Mouse (Mus musculus) heart, embryonic 14.5 days (tissue): ENCODE results near the gene Lamc3. TPM values are rescaled to one million over a fixed set of nuclear protein-coding genes. Genes with fewer than 3 reads are reported as not detected.

ENCODE experiments used
- ATAC-seq: fragments of 200-750 bp; cut with Nextera tagmentation; 2 replicates; pipeline ENCODE4 v1.8.0; 2017; ENCODE audit warnings: low read depth, moderate TSS enrichment; ENCODE audit not compliant: insufficient number of reproducible peaks, insufficient read depth, low FRiP score
- H3K27ac ChIP-seq, 2 experiments: fragments of 200-500 bp in 1 of 2; fragments of 300-500 bp in 1 of 2; sonication (generic) in 1 of 2; replicated peaks in 1 of 2; 2 replicates each; pipeline ENCODE4 v1.5.1; 2012 to 2014; ENCODE audit warnings: low read depth in 2 of 2, low read length in 2 of 2, control low read depth in 1 of 2, mild to moderate bottlenecking in 1 of 2, mixed read lengths in 1 of 2; ENCODE audit not compliant: control insufficient read depth in 1 of 2, insufficient read depth in 1 of 2
- H3K27me3 ChIP-seq: fragments of 300-500 bp; sonication (generic); 2 replicates; pipeline ENCODE4 v1.6.1; 2014; ENCODE audit warnings: mild to moderate bottlenecking, low read length, control low read depth; ENCODE audit not compliant: control insufficient read depth, insufficient read depth
- H3K36me3 ChIP-seq: fragments of 300-500 bp; sonication (generic); 2 replicates; pipeline ENCODE4 v1.6.1; 2014; ENCODE audit warnings: mild to moderate bottlenecking, control low read depth, low read length, mixed read lengths; ENCODE audit not compliant: control insufficient read depth, insufficient read depth
- H3K4me1 ChIP-seq, 2 experiments: fragments of 200-500 bp in 1 of 2; fragments of 300-500 bp in 1 of 2; sonication (generic) in 1 of 2; 2 replicates each; pipeline ENCODE4 v1.6.1; 2012 to 2014; ENCODE audit warnings: low read length in 2 of 2, control low read depth in 1 of 2, mixed read lengths in 1 of 2; ENCODE audit not compliant: control insufficient read depth in 2 of 2, insufficient read depth in 2 of 2
- H3K4me2 ChIP-seq: fragments of 300-500 bp; sonication (generic); 2 replicates; pipeline ENCODE4 v1.6.1; 2014; ENCODE audit warnings: mild to moderate bottlenecking, low read length
- H3K4me3 ChIP-seq, 2 experiments: fragments of 200-500 bp in 1 of 2; fragments of 300-500 bp in 1 of 2; sonication (generic) in 1 of 2; 2 replicates each; pipeline ENCODE4 v1.5.1; 2012 to 2014; ENCODE audit warnings: low read length in 2 of 2, mild to moderate bottlenecking in 2 of 2, control low read depth in 1 of 2, low read depth in 1 of 2, moderate library complexity in 1 of 2; ENCODE audit not compliant: control insufficient read depth in 1 of 2, insufficient read depth in 1 of 2
- H3K9ac ChIP-seq: fragments of 300-500 bp; sonication (generic); 2 replicates; pipeline ENCODE4 v1.6.1; 2014; ENCODE audit warnings: mild to moderate bottlenecking, low read length
- H3K9me3 ChIP-seq: fragments of 300-500 bp; sonication (generic); 2 replicates; pipeline ENCODE4 v1.6.1; 2016; ENCODE audit warnings: low read length, control low read depth; ENCODE audit not compliant: control insufficient read depth
- WGBS: fragments of 180-500 bp; shearing (Covaris S2); extraction: QIAGEN DNeasy Blood & Tissue Kit; methylation state at CpG from one replicate; pipeline ENCODE4 v1.1.7; 2014; 5-methylcytosine and 5-hydroxymethylcytosine counted together
- polyA plus RNA-seq: library from polyadenylated mRNA; unstranded; fragments of >200 nt; fragmentation: Nextera tagmentation; extraction: Ambion mirVana; gene quantifications from 2 replicates; pipeline ENCODE4 v1.2.1, GENCODE M21; 2014

Gene Lamc3
- polyA plus RNA-seq, 1 experiment from 2014 or later = 0.24 TPM

DNA sequence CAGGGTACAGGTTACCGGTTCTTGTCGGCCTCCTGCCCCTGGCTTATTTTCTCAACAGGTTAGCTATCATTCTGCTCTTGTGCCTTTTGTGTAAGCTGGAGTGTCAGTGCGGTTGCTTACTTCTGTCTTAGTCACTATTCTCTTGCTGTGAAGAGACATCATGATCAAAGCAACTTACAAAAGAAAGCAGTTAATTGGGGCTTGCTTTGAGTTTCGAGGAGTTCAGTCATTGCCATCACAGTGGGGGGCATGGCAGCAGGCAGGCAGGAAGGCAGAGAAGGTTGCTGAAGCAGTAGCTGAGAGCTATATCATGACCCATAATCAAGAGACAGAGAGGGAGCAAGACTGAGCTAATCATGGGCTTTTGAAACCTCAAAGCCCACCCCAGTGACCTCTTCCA lies 47.5 kb downstream of the Lamc3 start:
- Histone ChIP-seq H3K36me3 (no peaks in the 10 kb centered on the region), H3K9ac (no peak overlapping the region), H3K27ac (no peak overlapping the region), H3K4me2 (no peak overlapping the region), H3K4me3 (no peak overlapping the region), H3K9me3 (no peaks in the 10 kb centered on the region), H3K4me1 (peaks cover 2 to 3% of the 10 kb centered on the region in 2 experiments; a peak in 1 of 4 replicates), H3K27me3 (no peaks in the 10 kb centered on the region)
- WGBS = 50% methylated on average over 4 of the region's 4 CpGs
- ATAC-seq = no peak

DNA sequence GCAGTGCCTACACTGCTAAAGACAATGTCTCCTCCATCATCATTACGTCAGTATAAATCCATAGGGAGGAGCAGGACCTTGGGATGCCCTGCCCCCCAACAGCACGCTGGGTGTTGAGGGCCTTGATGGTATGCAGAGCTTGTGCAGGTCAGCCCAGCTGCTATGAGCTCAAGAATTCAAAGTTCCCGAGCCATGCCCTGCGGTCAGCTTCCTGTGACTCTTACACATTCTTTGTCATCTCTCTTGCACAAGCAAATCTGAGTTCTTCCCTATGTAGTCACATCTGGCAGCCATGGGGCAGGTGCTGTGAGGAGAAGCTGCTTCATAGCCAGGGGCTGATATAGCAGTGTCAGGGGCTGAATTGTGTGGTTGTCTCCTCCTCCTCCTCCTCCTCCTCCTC lies 48.0 kb downstream of the Lamc3 start:
- Histone ChIP-seq H3K4me3 (no peak overlapping the region), H3K36me3 (no peaks in the 10 kb centered on the region), H3K4me1 (peaks cover 2 to 3% of the 10 kb centered on the region in 2 experiments; a peak in 1 of 4 replicates), H3K27me3 (no peaks in the 10 kb centered on the region), H3K9ac (no peak overlapping the region), H3K27ac (no peak overlapping the region), H3K9me3 (no peaks in the 10 kb centered on the region), H3K4me2 (no peak overlapping the region)
- ATAC-seq = no peak
- 12% methylated on average over 4 of the region's 4 CpGs for WGBS

DNA sequence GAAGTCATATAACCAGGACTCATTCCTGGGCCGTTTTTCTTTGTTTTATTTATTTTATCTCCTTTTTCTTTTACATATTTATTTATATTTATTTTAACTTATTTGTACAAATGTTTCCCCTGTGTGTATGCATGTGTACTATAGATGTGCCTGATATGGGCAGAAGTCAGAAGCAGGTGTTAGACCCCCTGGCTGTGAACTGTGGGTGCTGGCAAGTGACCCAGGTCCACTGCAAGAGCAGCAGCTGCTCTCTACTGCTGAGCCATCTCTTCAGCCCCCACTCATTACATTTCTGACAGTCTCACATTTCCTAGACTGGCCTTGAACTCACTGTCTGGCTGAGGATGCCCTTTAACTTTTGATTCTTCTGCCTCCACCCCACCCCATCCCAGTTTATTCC lies 51.2 kb downstream of the Lamc3 start:
- Histone ChIP-seq H3K36me3 (no peaks in the 10 kb centered on the region), H3K27me3 (no peaks in the 10 kb centered on the region), H3K9me3 (no peaks in the 10 kb centered on the region), H3K9ac (no peak overlapping the region), H3K4me1 (peaks cover 2 to 3% of the 10 kb centered on the region in 2 experiments; a peak in 1 of 4 replicates), H3K4me2 (no peak overlapping the region), H3K4me3 (no peak overlapping the region), H3K27ac (no peak overlapping the region)
- 91% methylated on average over 1 of the region's 1 CpGs for WGBS
- no peak for ATAC-seq

GRCm38 (mm10) chr2:31943011-31943410 lies 55.9 kb downstream of the Lamc3 start:
- H3K9ac ChIP-seq = no peak overlapping the region

GRCm38 (mm10) chr2:31945580-31945979 lies 58.5 kb downstream of the Lamc3 start:
- Histone ChIP-seq H3K9me3 (no peaks in the 10 kb centered on the region), H3K27me3 (peaks cover 4% of the 10 kb centered on the region; the same call in 1 of the 2 replicates), H3K4me3 (no peak overlapping the region), H3K27ac (no peak overlapping the region), H3K36me3 (no peaks in the 10 kb centered on the region), H3K4me2 (no peak overlapping the region), H3K9ac (no peak overlapping the region), H3K4me1 (peaks cover under 1 to 1% of the 10 kb centered on the region in 2 experiments; a peak in 2 of 4 replicates)
- 68% methylated on average over 2 of the region's 2 CpGs for WGBS
- ATAC-seq = no peak

More at GRCm38 (mm10) chr2:31943011-31943410, 55.9 kb downstream of the Lamc3 start:
- no peaks in the 10 kb centered on the region for H3K36me3 ChIP-seq
- H3K27me3 ChIP-seq = no peaks in the 10 kb centered on the region
- H3K4me2 ChIP-seq = no peak overlapping the region
- no peak overlapping the region for H3K4me3 ChIP-seq
- 63% methylated on average over 4 of the region's 4 CpGs for WGBS
- no peak overlapping the region for H3K27ac ChIP-seq
- ATAC-seq = no peak
- H3K4me1 ChIP-seq = no peaks in the 10 kb centered on the region
- no peaks in the 10 kb centered on the region for H3K9me3 ChIP-seq

DNA sequence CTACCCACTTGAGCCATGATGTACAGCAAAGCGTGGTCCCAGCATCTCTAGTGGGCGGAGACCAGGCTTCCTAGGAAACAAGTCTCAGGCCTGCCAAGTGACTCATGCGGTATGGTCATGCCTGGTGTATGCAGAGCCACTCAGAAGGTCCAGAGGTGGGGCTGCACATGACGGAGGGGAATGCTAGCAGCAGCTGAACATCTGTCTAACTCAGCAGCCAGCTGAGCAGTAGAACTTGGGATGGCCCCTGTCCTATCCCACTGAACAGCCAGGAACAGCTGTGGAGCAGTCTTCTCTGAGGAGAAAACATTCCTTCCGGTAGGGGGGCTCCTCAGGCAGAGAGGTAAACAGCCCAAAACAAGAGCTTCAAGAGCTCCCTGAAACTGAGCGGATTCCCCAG lies 61.3 kb downstream of the Lamc3 start:
- ATAC-seq = no peak
- Histone ChIP-seq H3K4me2 (no peak overlapping the region), H3K27ac (no peak overlapping the region), H3K9ac (no peak overlapping the region), H3K36me3 (no peaks in the 10 kb centered on the region), H3K4me1 (peaks cover 18 to 27% of the 10 kb centered on the region in 2 experiments), H3K27me3 (peaks cover 4% of the 10 kb centered on the region; the same call in 1 of the 2 replicates), H3K4me3 (no peak overlapping the region), H3K9me3 (no peaks in the 10 kb centered on the region)
- WGBS = 63% methylated on average over 6 of the region's 6 CpGs

- H3K9ac ChIP-seq = no peak overlapping the region
- WGBS = 65% methylated on average over 6 of the region's 6 CpGs
- no peak overlapping the region for H3K4me2 ChIP-seq
- H3K4me3 ChIP-seq = no peak overlapping the region
- peaks cover 20 to 31% of the 10 kb centered on the region in 2 experiments for H3K4me1 ChIP-seq
- H3K27ac ChIP-seq = no peak overlapping the region
- H3K36me3 ChIP-seq = no peaks in the 10 kb centered on the region
- H3K9me3 ChIP-seq = no peaks in the 10 kb centered on the region
- H3K27me3 ChIP-seq = peaks cover 4% of the 10 kb centered on the region; the same call in 1 of the 2 replicates
- ATAC-seq = no peak
Observed at GRCm38 (mm10) chr2:31948801-31949200, 61.7 kb downstream of the Lamc3 start.
